Mouse (Mus musculus) 416B (cell line): Measurements from ENCODE around the gene Trappc2l.

ENCODE experiments used
- DNase-seq: peaks from one replicate; pipeline ENCODE4 v3.0.0; 2011; ENCODE audit warnings: low read depth

Gene Trappc2l

DNA sequence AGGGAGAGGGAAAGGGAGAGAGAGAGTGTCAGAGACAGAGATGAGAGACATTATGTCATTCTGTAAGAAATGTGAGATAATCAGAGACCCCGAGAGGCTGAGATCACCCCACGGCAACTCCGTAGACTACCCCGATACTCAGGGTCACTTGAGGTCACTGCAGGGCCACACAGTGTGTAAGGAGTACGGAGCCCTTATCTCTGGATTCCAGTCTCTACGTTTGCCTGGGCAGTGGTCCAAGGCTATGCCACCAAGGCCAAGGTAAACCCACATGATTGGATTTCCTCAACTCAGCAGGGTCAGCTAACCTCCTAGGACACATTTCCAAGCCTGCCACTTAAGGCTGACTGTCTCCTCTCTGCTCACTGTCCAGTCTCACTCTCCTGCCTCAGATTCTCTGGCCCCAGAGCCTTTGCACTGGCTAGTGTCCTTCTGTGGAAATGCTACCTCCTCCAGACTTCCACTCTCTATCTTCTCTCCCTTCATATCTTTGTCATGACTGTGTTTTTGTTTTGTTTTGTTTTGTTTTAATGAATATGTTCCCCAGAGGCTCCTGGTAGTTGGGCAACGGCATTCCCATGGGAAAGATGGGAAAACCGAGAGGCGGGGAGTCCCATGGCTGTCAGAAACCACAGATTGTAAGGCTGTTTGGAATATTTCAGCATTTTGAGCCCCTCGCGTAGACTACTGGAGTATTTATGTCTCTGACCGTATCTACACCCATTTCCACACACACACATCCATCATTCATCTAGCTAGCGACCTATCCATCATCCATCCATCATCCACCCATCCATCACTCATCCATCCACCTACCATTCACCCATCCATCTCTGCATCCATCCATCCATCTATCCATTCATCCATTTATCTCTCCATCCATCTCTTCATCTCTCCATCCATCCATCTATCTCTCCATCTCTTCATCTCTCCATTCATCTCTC, 44.9 kb downstream of the Trappc2l start:
- DNase-seq, result peak; percentile 98

GRCm38 (mm10) chr8:122658149-122658806, 46.8 kb downstream of the Trappc2l start:
- DNase-seq, result no peak

- DNase-seq, result no peak
Measured at GRCm38 (mm10) chr8:122658807-122659160, 47.3 kb downstream of the Trappc2l start.

GRCm38 (mm10) chr8:122660022-122660421, 48.6 kb downstream of the Trappc2l start:
- no peak for DNase-seq

- no peak for DNase-seq
Measured at GRCm38 (mm10) chr8:122661138-122661537, 49.7 kb downstream of the Trappc2l start.

- DNase-seq, result no peak
Measured at GRCm38 (mm10) chr8:122661894-122662293, 50.5 kb downstream of the Trappc2l start.

DNA sequence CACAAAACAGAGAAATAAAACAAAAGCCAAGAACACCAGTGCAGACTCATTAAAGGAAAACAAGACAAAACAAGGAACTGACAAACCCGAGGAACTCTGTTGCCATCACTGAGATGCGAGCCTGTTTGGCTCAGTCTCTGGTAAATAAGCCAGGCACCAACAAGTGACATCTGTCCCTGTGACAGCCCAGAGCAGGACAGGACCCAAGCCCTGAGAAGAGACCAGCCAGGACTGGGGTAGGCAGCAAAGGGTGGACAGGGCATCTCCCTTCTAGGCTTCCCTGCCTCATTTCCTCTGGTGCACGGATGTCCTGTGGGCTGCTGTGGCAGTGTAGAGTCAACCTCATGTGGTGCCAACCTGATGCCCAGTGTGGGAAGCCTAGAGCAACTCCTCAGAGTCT, 51.7 kb downstream of the Trappc2l start:
- DNase-seq, result no peak

DNA sequence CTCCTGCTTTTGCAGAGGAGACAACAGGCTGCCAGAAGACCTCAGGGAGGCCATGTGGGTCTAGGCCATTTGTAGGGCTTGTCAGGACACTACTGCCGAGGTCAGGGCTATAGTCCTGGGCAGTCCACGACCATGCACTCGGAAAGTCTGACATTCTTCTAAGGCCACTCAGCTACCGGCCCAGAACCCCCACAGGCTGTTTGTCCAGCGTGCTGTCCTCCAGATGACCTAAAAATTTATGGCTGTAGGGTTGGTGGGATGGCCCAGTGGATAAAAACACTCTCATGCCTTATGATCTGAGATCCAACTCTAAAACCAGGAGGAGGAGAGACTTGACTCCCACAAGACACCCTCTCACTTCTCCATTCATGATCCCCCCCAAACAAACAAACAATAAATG, 52.2 kb downstream of the Trappc2l start:
- no peak for DNase-seq

DNA sequence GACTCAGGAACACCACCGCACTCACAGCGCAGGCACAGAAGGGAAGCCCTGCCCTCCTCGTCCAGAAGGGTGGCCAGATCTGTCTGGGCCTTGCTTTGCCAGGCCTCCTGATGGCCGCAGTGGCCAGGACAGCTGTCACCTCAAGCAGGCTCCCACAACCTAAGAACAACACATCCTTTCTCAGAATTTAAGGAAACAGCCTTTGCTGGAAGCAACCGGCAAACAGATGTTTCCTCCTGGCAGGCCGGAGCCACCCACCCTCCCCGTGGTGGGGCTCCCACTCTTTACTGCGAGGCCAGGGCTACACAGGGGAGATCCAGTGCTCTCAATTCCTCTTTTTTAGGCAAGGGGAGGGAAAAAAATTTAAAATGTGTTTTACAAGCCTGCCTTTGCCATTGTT, 53.8 kb downstream of the Trappc2l start:
- peak; percentile 90 for DNase-seq

- peak; percentile 77 for DNase-seq
Measured at GRCm38 (mm10) chr8:122665667-122666316, 54.4 kb downstream of the Trappc2l start.
